Mouse (Mus musculus): Measurements from ENCODE around the gene Nr2e1.

Gene Nr2e1

GRCm38 (mm10) chr10:42587961-42588750 lies 4.7 kb upstream of the Nr2e1 start:
- DNase-seq (ENCODE audit: low spot score) = no peak

- DNase-seq (ENCODE audit: low spot score) = no peak
Measured at GRCm38 (mm10) chr10:42585596-42586305, 2.3 kb upstream of the Nr2e1 start.

- no peak for DNase-seq (ENCODE audit: low spot score)
Measured at GRCm38 (mm10) chr10:42585156-42585555, 1.7 kb upstream of the Nr2e1 start.

- no peak for DNase-seq (ENCODE audit: low spot score)
Measured at GRCm38 (mm10) chr10:42584436-42584983, 1.1 kb upstream of the Nr2e1 start.

GRCm38 (mm10) chr10:42583902-42584435 lies 537 bp upstream of the Nr2e1 start:
- no peak for DNase-seq (ENCODE audit: low spot score)

GRCm38 (mm10) chr10:42582566-42583110 lies 794 bp downstream of the Nr2e1 start:
- no peak for DNase-seq (ENCODE audit: low spot score)

GRCm38 (mm10) chr10:42581694-42582565 lies 1.5 kb downstream of the Nr2e1 start:
- no peak for DNase-seq (ENCODE audit: low spot score)

- no peak for DNase-seq (ENCODE audit: low spot score)
Measured at GRCm38 (mm10) chr10:42580951-42581277, 2.5 kb downstream of the Nr2e1 start.

- no peak for DNase-seq (ENCODE audit: low spot score)
Measured at GRCm38 (mm10) chr10:42580131-42580950, 3.1 kb downstream of the Nr2e1 start.

- DNase-seq (ENCODE audit: low spot score) = no peak
Measured at GRCm38 (mm10) chr10:42579475-42580130, 3.8 kb downstream of the Nr2e1 start.

- no peak for DNase-seq (ENCODE audit: low spot score)
Measured at GRCm38 (mm10) chr10:42578698-42579474, 4.5 kb downstream of the Nr2e1 start.

GRCm38 (mm10) chr10:42578281-42578675 lies 5.2 kb downstream of the Nr2e1 start:
- DNase-seq (ENCODE audit: low spot score) = no peak

GRCm38 (mm10) chr10:42577525-42578280 lies 5.7 kb downstream of the Nr2e1 start:
- no peak for DNase-seq (ENCODE audit: low spot score)

- DNase-seq (ENCODE audit: low spot score) = no peak
Measured at GRCm38 (mm10) chr10:42574639-42575038, 8.8 kb downstream of the Nr2e1 start.

- DNase-seq (ENCODE audit: low spot score) = no peak
Measured at GRCm38 (mm10) chr10:42572971-42573370, 10.5 kb downstream of the Nr2e1 start.

- DNase-seq (ENCODE audit: low spot score) = no peak
Measured at GRCm38 (mm10) chr10:42572567-42572966, 10.9 kb downstream of the Nr2e1 start.

- DNase-seq (ENCODE audit: low spot score) = no peak
Measured at GRCm38 (mm10) chr10:42562272-42562671, 21.2 kb downstream of the Nr2e1 start.

GRCm38 (mm10) chr10:42559581-42560200 lies 23.7 kb downstream of the Nr2e1 start:
- DNase-seq (ENCODE audit: low spot score) = no peak
